Mouse (Mus musculus): ENCODE measurements around the gene Ppp1r8. TPM values are rescaled to one million over a fixed set of nuclear protein-coding genes. Genes with fewer than 3 reads are reported as not detected.

The Ppp1r8 gene
- polyA plus RNA-seq, 1 experiment: 50.2 TPM

DNA sequence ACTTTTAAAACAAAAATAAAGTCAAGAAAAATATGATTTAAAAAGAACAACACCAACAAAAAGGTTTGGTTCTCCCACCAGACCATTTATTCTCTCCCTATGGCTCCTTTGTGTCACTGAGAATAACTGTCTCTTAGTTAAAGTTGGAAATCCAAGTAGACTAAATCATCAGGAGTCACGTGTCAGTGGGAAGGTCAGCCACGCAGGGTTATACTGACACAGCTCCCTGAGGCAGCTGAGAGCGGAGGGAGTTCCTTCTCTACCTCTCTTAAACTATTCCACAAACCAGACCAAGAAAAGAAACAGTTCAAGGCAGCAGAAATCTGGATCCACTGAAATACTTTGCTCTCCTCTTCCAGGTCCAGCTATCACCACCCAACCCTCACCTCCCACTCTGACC is 28.1 kb upstream of the Ppp1r8 start:
- no peak overlapping the region for H3K27ac ChIP-seq (ENCODE audit: control insufficient read depth, insufficient read depth, low read depth, low read length, poor library complexity)
- H3K4me1 ChIP-seq (ENCODE audit: control insufficient read depth, insufficient read depth, low read length): no peaks in the 10 kb centered on the region; the same call in none of the 2 replicates
- TF ChIP-seq CTCF (IDR thresholded peaks at IDR 0.05; ENCODE audit: control insufficient read depth, insufficient read depth, low read length) (no peak), POLR2A (IDR thresholded peaks at IDR 0.05; ENCODE audit: borderline replicate concordance, control insufficient read depth, low read depth, low read length) (no peak)
- WGBS: 90% methylated on average over 3 of the region's 3 CpGs
- no peak overlapping the region for H3K4me3 ChIP-seq (replicated peaks; ENCODE audit: control insufficient read depth, low read depth, low read length)

DNA sequence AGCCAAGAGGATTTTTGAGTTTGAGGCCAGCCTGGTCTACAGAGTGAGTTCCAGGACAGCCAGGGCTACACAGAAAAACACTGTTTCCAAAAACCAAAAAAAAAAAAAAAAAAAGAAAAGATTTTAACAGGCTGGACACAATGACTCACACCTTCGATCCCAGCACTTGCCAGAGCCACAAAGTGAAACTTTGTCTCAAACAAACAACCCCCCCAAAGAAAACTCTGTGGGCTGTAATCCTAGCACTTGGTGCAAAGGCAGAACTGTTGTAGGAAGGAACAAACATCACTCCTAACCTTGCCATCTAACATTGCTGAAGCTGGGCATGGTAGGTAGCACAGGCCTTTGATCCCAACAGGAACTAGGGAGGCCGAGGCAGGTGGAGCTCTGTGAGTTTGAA is 21.9 kb upstream of the Ppp1r8 start:
- WGBS: 92% methylated on average over 2 of the region's 2 CpGs
- TF ChIP-seq POLR2A (IDR thresholded peaks at IDR 0.05; ENCODE audit: borderline replicate concordance, control insufficient read depth, low read depth, low read length) (no peak), CTCF (IDR thresholded peaks at IDR 0.05; ENCODE audit: control insufficient read depth, insufficient read depth, low read length) (no peak)

DNA sequence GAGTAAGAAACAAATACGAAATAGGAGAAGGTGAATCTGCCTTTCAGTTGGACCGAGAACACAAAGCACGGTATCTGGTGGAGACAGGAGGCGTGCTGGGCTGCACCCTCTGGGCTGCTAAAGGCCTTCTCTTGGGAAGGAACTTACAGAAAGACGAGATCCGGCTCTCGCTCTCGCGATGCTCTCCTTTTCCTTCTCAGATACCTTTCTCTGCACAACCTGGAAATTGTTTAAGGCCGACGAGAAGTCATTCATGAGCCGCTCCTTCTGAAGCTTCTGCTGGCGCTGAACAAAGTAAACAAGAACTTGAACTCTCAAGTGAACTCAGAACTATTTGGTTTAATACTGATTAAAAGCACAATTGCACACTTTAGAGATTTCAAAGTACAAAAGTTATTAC is 20.0 kb upstream of the Ppp1r8 start:
- Histone ChIP-seq H3K4me1 (ENCODE audit: control insufficient read depth, insufficient read depth, low read length) (no peaks in the 10 kb centered on the region; the same call in 1 of the 2 replicates), H3K27ac (ENCODE audit: control insufficient read depth, insufficient read depth, low read depth, low read length, poor library complexity) (no peak overlapping the region), H3K4me3 (replicated peaks; ENCODE audit: control insufficient read depth, low read depth, low read length) (no peak overlapping the region)
- WGBS: 91% methylated on average over 13 of the region's 13 CpGs
- TF ChIP-seq CTCF (IDR thresholded peaks at IDR 0.05; ENCODE audit: control insufficient read depth, insufficient read depth, low read length): no peak
- TF ChIP-seq POLR2A (IDR thresholded peaks at IDR 0.05; ENCODE audit: borderline replicate concordance, control insufficient read depth, low read depth, low read length): no peak

More for the DNA sequence above, 21.9 kb upstream of the Ppp1r8 start:
- Histone ChIP-seq H3K4me3 (replicated peaks; ENCODE audit: control insufficient read depth, low read depth, low read length) (no peak overlapping the region), H3K4me1 (ENCODE audit: control insufficient read depth, insufficient read depth, low read length) (no peaks in the 10 kb centered on the region; the same call in 1 of the 2 replicates), H3K27ac (ENCODE audit: control insufficient read depth, insufficient read depth, low read depth, low read length, poor library complexity) (no peak overlapping the region)

GRCm38 (mm10) chr4:132860880-132861279 is 17.9 kb upstream of the Ppp1r8 start:
- 89% methylated on average over 1 of the region's 1 CpGs for WGBS
- Histone ChIP-seq H3K4me1 (ENCODE audit: control insufficient read depth, insufficient read depth, low read length) (no peaks in the 10 kb centered on the region), H3K4me3 (replicated peaks; ENCODE audit: control insufficient read depth, low read depth, low read length) (no peak overlapping the region), H3K27ac (ENCODE audit: control insufficient read depth, insufficient read depth, low read depth, low read length, poor library complexity) (no peak overlapping the region)
- TF ChIP-seq CTCF (IDR thresholded peaks at IDR 0.05; ENCODE audit: control insufficient read depth, insufficient read depth, low read length): no peak
- no peak for TF ChIP-seq POLR2A (IDR thresholded peaks at IDR 0.05; ENCODE audit: borderline replicate concordance, control insufficient read depth, low read depth, low read length)

GRCm38 (mm10) chr4:132843705-132844071 is 719 bp upstream of the Ppp1r8 start:
- no peak overlapping the region for H3K4me3 ChIP-seq (replicated peaks; ENCODE audit: control insufficient read depth, low read depth, low read length)
- no peak overlapping the region for H3K27ac ChIP-seq (ENCODE audit: control insufficient read depth, insufficient read depth, low read depth, low read length, poor library complexity)
- TF ChIP-seq CTCF (IDR thresholded peaks at IDR 0.05; ENCODE audit: control insufficient read depth, insufficient read depth, low read length) (no peak), POLR2A (IDR thresholded peaks at IDR 0.05; ENCODE audit: borderline replicate concordance, control insufficient read depth, low read depth, low read length) (no peak)
- WGBS: 84% methylated on average over 1 of the region's 1 CpGs
- H3K4me1 ChIP-seq (ENCODE audit: control insufficient read depth, insufficient read depth, low read length): no peaks in the 10 kb centered on the region

- no peak for TF ChIP-seq CTCF (IDR thresholded peaks at IDR 0.05; ENCODE audit: control insufficient read depth, insufficient read depth, low read length)
- no peak for TF ChIP-seq POLR2A (IDR thresholded peaks at IDR 0.05; ENCODE audit: borderline replicate concordance, control insufficient read depth, low read depth, low read length)
- WGBS: 0% methylated on average over 30 of the region's 30 CpGs
- Histone ChIP-seq H3K4me1 (ENCODE audit: control insufficient read depth, insufficient read depth, low read length) (no peaks in the 10 kb centered on the region), H3K4me3 (replicated peaks; ENCODE audit: control insufficient read depth, low read depth, low read length) (peak overlapping the region; percentile 91), H3K27ac (ENCODE audit: control insufficient read depth, insufficient read depth, low read depth, low read length, poor library complexity) (no peak overlapping the region)
Measured at GRCm38 (mm10) chr4:132842281-132842906, 575 bp downstream of the Ppp1r8 start.

- TF ChIP-seq POLR2A (IDR thresholded peaks at IDR 0.05; ENCODE audit: borderline replicate concordance, control insufficient read depth, low read depth, low read length) (no peak), CTCF (IDR thresholded peaks at IDR 0.05; ENCODE audit: control insufficient read depth, insufficient read depth, low read length) (no peak)
- Histone ChIP-seq H3K4me1 (ENCODE audit: control insufficient read depth, insufficient read depth, low read length) (no peaks in the 10 kb centered on the region), H3K27ac (ENCODE audit: control insufficient read depth, insufficient read depth, low read depth, low read length, poor library complexity) (no peak overlapping the region), H3K4me3 (replicated peaks; ENCODE audit: control insufficient read depth, low read depth, low read length) (no peak overlapping the region)
- 47% methylated on average over 3 of the region's 3 CpGs for WGBS
Measured at GRCm38 (mm10) chr4:132841493-132841892, 1.5 kb downstream of the Ppp1r8 start.

- TF ChIP-seq CTCF (IDR thresholded peaks at IDR 0.05; ENCODE audit: control insufficient read depth, insufficient read depth, low read length): peak; percentile 96
- no peak for TF ChIP-seq POLR2A (IDR thresholded peaks at IDR 0.05; ENCODE audit: borderline replicate concordance, control insufficient read depth, low read depth, low read length)
- Histone ChIP-seq H3K27ac (ENCODE audit: control insufficient read depth, insufficient read depth, low read depth, low read length, poor library complexity) (no peak overlapping the region), H3K4me1 (ENCODE audit: control insufficient read depth, insufficient read depth, low read length) (no peaks in the 10 kb centered on the region; the same call in 1 of the 2 replicates), H3K4me3 (replicated peaks; ENCODE audit: control insufficient read depth, low read depth, low read length) (no peak overlapping the region)
- 40% methylated on average over 8 of the region's 8 CpGs for WGBS
Measured at GRCm38 (mm10) chr4:132823614-132824366, 19.2 kb downstream of the Ppp1r8 start.
